ENCODE assay signal across 12 mouse cellular contexts in genomic region chr1:120643848-120644711, GRCm38 (mm10). TPM values are rescaled to one million over a fixed set of nuclear protein-coding genes. Genes with fewer than 3 reads are reported as not detected.
A peak's percentile ranks its signal among the peaks of the same experiment; 100 is the strongest.
DNase-seq lines count a peak whose midpoint lies in the region; ATAC-seq lines count a peak whose summit lies in the region.
"Had no signal": no experiment of that assay in that cellular context is flagged by ENCODE, and none has a peak within 500 bp of the region (broad histone marks: within the 10 kb centered on the region; RNA-seq: fewer than 3 reads in every experiment).

No protein-coding gene starts in this region.

- peaks cover 10% of the 10 kb centered on the region; the same call in 1 of the 2 replicates for H3K27me3 ChIP-seq in heart, embryonic 15.5 days
- H3K27me3 ChIP-seq in forebrain, embryonic 14.5 days (replicated peaks; ENCODE audit: control insufficient read depth, insufficient read depth, low read length), result peaks cover 24% of the 10 kb centered on the region
- 0 out of 2 replicates have a peak, but pooled peaks cover 10% of the 10 kb centered on the region for H3K27me3 ChIP-seq in limb, embryonic 15.5 days
- H3K27me3 ChIP-seq: liver, embryonic 13.5 days had no signal

- H3K27ac ChIP-seq in heart, embryonic 15.5 days, result no peak overlapping the region
- H3K27ac ChIP-seq in forebrain, embryonic 14.5 days (ENCODE audit: low read depth, low read length), result no peak overlapping the region
- no peak overlapping the region for H3K27ac ChIP-seq in limb, embryonic 15.5 days
- H3K27ac ChIP-seq: heart, adult 2 months; liver, embryonic 13.5 days had no signal

- WGBS in heart, embryonic 15.5 days, result 22% methylated on average over 13 of the region's 13 CpGs
- under 1% methylated on average over 13 of the region's 13 CpGs for WGBS in forebrain, embryonic 14.5 days
- WGBS in limb, embryonic 15.5 days, result 22% methylated on average over 13 of the region's 13 CpGs

- no peak overlapping the region for H3K9ac ChIP-seq in heart, embryonic 15.5 days
- H3K9ac ChIP-seq in forebrain, embryonic 14.5 days (ENCODE audit: low read length), result no peak overlapping the region
- H3K9ac ChIP-seq in limb, embryonic 15.5 days, result no peak overlapping the region
- H3K9ac ChIP-seq: liver, embryonic 13.5 days had no signal

- no peak for DNase-seq in heart, postnatal 25 days (ENCODE audit: low spot score)
- peak; percentile 89 for DNase-seq in R1 (ENCODE audit: low read depth, low spot score)
- peak; percentile 71 for DNase-seq in forebrain, embryonic 14.5 days (ENCODE audit: low spot score)
- no peak for DNase-seq in left cerebral cortex, postnatal 4 days
- no peak for DNase-seq in layer of hippocampus, postnatal 36 days
- DNase-seq in adrenal gland, postnatal 10 days, result no peak
- DNase-seq: heart, adult 2 months; liver, embryonic 13.5 days had no signal

- intact Hi-C loops in heart, postnatal 25 days (cut with DNase I), result no loop called here
- intact Hi-C loops in left cerebral cortex, postnatal 4 days (cut with DNase I), result no loop called here

- ATAC-seq in heart, embryonic 15.5 days (replicated peaks; ENCODE audit: insufficient number of reproducible peaks, insufficient read depth, low FRiP score, low read depth), result no peak
- peak; percentile 88 for ATAC-seq in forebrain, embryonic 14.5 days
- ATAC-seq in limb, embryonic 15.5 days (ENCODE audit: insufficient number of reproducible peaks, low FRiP score, low TSS enrichment, low read depth), result no peak

- peak overlapping the region; percentile 27 for H3K4me2 ChIP-seq in heart, embryonic 15.5 days
- peak overlapping the region; percentile 39 for H3K4me2 ChIP-seq in forebrain, embryonic 14.5 days (ENCODE audit: low read length)
- H3K4me2 ChIP-seq in limb, embryonic 15.5 days, result 0 out of 2 replicates have a peak overlapping the region, but pooled peaks have one; percentile 4
- H3K4me2 ChIP-seq: liver, embryonic 13.5 days had no signal

- no peak overlapping the region for H3K4me3 ChIP-seq in heart, embryonic 15.5 days
- H3K4me3 ChIP-seq in forebrain, embryonic 14.5 days (ENCODE audit: low read depth, low read length), result 0 out of 2 replicates have a peak overlapping the region, but pooled peaks have one; percentile 4
- no peak overlapping the region for H3K4me3 ChIP-seq in limb, embryonic 15.5 days
- H3K4me3 ChIP-seq: heart, adult 2 months; liver, embryonic 13.5 days; myocyte had no signal

- no peaks in the 10 kb centered on the region for H3K9me3 ChIP-seq in heart, embryonic 15.5 days (replicated peaks)
- no peaks in the 10 kb centered on the region for H3K9me3 ChIP-seq in forebrain, embryonic 14.5 days (replicated peaks; ENCODE audit: control insufficient read depth, low read length)
- no peaks in the 10 kb centered on the region for H3K9me3 ChIP-seq in limb, embryonic 15.5 days
- H3K9me3 ChIP-seq: liver, embryonic 13.5 days had no signal

- H3K36me3 ChIP-seq in heart, embryonic 15.5 days, result no peaks in the 10 kb centered on the region
- H3K36me3 ChIP-seq in forebrain, embryonic 14.5 days (ENCODE audit: control insufficient read depth, insufficient read depth, low read length), result no peaks in the 10 kb centered on the region
- H3K36me3 ChIP-seq in limb, embryonic 15.5 days, result no peaks in the 10 kb centered on the region
- H3K36me3 ChIP-seq: liver, embryonic 13.5 days had no signal

- H3K4me1 ChIP-seq in heart, embryonic 15.5 days (replicated peaks), result 0 out of 2 replicates have a peak, but pooled peaks cover 2% of the 10 kb centered on the region
- peaks cover 6% of the 10 kb centered on the region for H3K4me1 ChIP-seq in forebrain, embryonic 14.5 days (ENCODE audit: control insufficient read depth, insufficient read depth, low read length)
- H3K4me1 ChIP-seq in limb, embryonic 15.5 days, result peaks cover 10% of the 10 kb centered on the region

RNA-seq across cellular contexts. Expression of gene En1, which starts 41.9 kb away (rescaled TPM):
- polyA plus RNA-seq in heart, embryonic 15.5 days (2015; fragmentation: Nextera tagmentation; extraction: Ambion mirVana), result not detected in 2 replicates
- not detected for total RNA-seq in heart, postnatal 25 days (2021)
- not detected in 2 replicates for polyA plus RNA-seq in forebrain, embryonic 14.5 days (2014; fragmentation: Nextera tagmentation; extraction: Ambion mirVana)
- 4.2 and 4.5 TPM in 2 replicates for polyA plus RNA-seq in limb, embryonic 15.5 days (2015; fragmentation: Nextera tagmentation; extraction: Ambion mirVana)
- total RNA-seq in left cerebral cortex, postnatal 4 days (2021), result under 1 TPM; 0.12 to 0.14 TPM
- not detected for total RNA-seq in layer of hippocampus, postnatal 36 days (2021)
- total RNA-seq in adrenal gland, postnatal 10 days (2021), result under 1 TPM; 0.18 to 0.64 TPM
- total RNA-seq: adrenal gland, adult 18-20 months; heart, adult 2 months had no signal
- polyA plus RNA-seq: heart, adult 2 months; liver, embryonic 13.5 days had no signal

Comparison
In these comparisons a context has a peak if more than half of its experiments do, and no peak if none do; other contexts are left out.
1. DNase-seq: peak in R1 (single experiment) and forebrain, embryonic 14.5 days (single experiment); none in heart, postnatal 25 days (single experiment), left cerebral cortex, postnatal 4 days (single experiment), layer of hippocampus, postnatal 36 days (0 of 2) and adrenal gland, postnatal 10 days (single experiment).
2. Peak in every context shown above with its lines, with median percentiles within 50 percentile points of each other: H3K4me2 ChIP-seq.